Mouse (Mus musculus): Measurements from ENCODE around the gene Nck2.
A peak's percentile ranks its signal among the peaks of the same experiment; 100 is the strongest.

The Nck2 gene

DNA sequence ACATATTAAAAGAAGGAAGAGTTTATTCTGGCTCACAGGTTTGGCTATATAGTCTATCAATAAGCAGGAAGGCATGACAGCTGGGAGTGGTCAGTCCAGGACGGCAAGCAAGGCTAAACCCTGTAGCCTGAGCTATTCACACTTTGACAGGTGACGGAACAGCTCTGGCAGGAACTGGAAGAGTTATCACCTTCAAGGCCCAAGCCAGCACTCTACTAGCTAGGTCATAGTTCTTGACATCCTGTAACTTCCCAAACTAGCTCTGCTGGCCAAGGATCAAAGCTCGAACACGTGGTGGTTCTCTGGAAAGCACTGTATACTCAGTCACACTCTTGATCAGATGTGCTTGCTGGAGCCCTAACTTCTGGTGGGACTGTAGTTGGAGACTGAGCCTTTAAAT, 10.5 kb upstream of the Nck2 start:
- DNase-seq (ENCODE audit: extremely low spot score, low spot score): no peak

DNA sequence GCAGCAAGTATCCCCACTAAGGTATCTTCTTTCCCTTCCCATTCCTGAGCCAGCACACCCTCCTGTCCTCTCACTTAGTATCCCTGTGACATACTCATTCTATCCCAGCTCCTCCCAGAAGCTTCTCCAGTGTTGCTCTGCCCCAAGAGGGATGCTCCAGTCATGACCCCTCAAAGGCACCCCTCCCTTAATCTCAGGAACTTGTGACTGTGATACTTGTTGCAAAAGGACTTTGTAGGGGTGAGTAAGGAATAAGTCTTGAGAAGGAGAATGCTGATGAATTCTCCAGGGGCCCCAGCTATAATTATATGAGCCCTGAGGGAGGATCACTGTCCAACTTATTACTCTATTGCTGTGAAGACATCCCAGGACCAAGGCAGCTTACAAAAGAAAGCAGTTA, 7.8 kb upstream of the Nck2 start:
- no peak for DNase-seq (ENCODE audit: extremely low spot score, low spot score)

DNA sequence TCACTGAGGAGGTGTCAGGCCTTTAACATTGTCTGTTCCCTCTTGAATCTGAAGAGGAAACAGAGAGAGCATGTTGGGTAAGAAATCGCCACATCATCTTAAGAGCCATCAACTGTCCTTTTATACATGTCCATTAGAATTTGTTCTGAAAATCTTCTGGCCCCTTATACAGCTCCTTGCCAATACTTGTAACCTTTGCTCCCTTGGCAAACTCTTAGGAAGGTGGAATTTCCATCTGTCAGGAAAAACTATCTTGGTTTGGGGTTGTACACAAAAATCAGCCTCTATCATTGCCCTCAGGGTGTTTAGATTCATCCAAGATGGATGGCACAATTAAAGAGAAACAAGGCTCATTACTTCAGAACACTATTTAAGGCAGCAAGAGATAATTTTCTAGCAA, 5.1 kb upstream of the Nck2 start:
- no peak for DNase-seq (ENCODE audit: extremely low spot score, low spot score)

DNA sequence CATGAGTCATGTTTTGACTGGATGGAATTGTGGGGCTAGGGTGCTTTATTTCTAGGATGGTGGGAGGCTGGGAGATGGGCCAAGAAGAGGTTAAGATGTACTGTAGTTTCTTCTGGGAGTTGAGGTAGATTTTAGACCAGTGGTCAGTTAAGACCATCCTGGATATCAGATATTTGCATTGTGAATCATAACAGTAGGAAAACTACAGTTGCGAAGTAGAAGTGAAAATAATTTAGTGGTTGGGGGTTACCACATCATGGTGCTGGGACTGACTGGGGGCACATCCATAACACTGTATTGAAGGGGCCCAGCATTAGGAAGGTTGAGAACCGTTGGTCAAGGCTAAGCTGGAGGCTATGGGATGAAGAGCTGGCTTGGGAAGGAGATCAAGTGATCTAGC, 1.8 kb upstream of the Nck2 start:
- DNase-seq (ENCODE audit: extremely low spot score, low spot score): no peak

DNA sequence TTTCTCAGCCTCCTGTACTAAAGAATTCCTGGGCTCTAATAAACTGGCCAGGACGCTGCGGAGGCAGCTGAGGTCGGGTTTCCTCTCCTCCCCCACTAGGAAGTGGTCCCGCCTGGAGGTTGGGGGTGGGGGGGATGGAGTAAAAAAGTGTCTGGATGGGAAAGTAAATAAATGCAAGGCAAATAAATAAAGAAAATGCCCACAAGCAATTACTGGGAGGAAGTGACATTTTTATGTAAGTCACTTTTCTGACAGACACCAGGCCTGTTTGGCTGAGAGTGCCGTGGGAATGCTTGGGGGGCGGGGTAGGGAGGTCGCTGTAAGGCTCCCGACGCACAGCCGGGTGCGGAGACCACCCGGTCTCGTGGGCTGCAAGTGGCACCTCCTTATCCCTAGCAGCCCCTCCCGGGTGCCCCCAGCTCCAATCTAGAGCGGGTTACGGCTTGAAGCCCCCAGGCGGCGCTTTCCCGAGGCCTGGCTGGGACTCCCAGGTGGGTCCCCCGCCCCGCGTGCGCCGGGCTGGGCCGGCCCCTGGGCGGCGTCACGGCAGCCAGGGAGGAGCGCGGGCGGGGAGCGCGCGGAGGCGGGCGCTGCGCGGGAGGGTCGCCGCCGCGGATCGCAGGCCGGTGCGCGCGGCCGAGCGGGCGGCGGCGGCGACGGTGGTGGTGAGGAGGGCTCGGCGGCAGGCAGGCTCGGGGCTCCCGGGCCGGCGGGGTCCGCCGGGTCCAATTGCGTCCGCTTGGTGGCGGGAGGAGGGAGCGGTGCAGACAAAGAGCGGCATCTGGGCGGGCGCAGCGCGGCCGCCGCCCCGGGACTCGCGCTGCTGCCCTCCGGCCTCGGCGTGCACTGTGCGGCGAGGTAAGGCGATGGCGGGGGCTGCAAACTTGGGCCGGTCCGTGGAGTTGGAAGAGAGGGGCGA, 1.1 kb downstream of the Nck2 start:
- peak; percentile 89 for DNase-seq (ENCODE audit: extremely low spot score, low spot score)

DNA sequence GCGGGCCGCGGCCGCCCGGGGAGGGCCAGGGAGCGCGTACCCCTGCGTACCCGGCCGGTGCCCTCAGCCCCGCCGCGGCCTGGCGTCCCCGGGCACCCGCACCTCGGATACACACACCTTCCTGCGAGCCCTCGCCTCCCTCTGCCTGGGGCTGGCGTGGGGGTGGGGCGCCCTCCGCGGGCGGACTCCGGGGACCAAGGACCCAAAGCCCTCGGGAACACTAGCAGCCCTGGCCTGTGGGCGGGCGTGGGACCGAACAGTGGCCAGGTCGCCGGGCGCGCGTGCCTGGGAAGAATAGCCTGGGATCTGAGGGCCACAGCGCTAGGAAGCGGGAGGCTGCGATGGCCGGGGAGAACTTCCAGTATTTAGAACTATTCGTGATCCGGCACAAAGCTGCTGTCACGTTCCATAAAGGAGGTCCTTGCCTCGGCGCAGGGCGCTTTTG, 1.7 kb downstream of the Nck2 start:
- DNase-seq (ENCODE audit: extremely low spot score, low spot score): peak; percentile 80

DNA sequence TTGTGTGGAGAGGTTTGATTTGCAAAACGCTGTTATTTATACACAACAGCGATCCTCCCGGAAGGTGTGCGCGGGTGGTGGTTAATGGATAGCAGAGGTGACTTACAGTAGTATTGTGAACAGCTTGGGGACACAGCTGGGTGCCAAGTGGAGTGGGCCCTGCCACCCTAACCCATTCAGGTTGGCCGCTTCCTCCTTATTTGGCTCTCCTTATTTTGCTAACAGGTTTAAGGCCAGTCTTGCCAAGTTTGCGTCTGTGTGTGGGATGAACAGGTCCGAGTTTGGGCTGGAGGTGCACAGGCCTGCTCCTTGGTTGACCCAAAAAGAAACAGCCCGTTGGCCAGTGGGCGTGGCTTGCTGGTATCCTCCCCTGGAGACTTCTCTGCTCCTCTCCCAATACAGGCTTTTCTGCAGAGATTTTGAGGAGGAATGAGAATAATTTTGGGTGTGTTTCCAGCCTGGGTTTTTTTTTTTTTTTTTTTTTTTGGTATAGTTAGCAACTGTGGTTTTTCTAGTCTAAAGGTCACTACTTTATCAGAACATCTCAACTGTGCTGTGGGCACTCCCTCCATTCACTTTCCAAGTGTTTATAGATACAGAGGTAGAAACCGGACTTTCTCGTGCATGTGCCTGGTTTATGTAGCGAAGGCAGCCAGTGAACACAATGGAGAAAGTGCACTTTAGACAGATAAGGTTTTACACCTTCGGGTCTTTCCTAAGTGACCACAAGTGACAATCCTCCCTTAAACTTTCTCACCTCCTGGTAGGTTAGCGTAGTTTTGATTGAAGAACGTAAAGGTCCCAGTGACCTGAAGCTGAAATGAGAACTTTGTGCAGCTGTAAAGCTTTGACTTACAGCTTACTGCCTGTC, 2.6 kb downstream of the Nck2 start:
- DNase-seq (ENCODE audit: extremely low spot score, low spot score): peak; percentile 45

DNA sequence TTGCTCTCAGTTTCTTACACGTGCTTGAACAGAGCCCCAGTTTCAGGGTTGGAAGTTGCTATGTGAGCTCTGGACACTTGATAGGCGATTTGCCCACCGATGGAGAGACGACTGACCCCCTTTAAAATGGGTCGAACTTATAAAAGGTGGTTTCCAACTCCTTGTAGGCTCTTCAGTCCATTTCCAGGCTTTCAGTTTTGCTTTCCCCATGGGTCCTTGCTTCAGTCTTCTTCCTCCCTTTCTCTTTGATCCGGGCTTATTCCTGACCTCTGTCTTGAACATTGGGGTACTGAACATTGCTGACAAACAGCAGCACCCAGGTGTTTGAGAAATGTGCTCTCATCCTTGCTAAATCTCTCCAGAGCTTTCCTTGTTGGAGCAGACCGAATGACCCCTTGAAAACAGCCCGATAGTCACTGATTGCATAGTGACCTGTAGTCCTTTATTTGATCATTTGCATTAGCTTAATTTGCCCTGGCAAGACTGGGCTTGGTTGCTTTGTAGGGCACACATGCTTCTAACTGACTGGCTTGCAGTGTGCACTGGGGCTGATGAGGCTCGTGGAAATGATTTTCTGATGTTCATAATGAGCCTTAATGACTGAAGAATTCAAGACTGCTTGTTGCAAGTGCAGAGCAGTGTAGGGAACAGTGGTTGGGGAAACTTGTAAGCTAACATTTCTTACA, 3.4 kb downstream of the Nck2 start:
- DNase-seq (ENCODE audit: extremely low spot score, low spot score): no peak

DNA sequence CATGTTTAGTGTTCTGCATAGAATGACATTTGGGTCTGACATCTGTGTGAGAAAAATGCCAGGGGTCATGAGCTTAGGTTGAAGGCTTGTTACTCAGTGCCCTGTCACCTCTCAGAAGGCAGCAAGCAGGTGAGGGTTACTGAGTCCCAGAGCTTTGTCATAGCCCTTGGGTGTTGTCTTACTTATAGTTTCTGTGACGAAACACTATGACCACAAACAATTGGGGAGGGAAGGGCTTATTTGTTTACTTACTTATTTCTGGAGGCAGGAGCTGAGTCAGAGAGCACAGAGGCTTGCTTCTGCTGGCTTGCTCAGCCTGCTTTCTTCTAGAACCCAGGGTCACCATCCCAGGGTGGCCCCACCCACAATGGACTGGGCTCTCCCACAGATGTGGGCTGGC, 6.4 kb downstream of the Nck2 start:
- no peak for DNase-seq (ENCODE audit: extremely low spot score, low spot score)

DNA sequence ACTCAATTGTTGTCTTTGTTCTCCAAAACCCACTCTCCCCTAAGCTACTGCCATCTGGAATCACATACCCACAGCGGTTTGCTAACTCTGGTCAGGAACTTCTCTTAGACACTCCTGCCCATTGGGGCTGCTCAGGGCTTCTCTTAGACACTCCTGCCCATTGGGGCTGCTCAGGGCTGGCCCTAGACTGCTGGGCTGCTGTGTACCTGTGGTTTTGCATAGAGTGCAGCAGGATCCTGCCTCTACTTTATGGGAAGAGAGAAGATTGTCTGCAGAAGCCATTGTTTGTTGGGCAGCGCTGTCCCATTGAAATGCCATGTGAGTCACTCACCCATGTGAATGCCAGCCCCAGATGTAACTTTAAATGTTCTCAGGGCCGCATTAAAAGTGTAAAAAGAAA, 9.3 kb downstream of the Nck2 start:
- no peak for DNase-seq (ENCODE audit: extremely low spot score, low spot score)

DNA sequence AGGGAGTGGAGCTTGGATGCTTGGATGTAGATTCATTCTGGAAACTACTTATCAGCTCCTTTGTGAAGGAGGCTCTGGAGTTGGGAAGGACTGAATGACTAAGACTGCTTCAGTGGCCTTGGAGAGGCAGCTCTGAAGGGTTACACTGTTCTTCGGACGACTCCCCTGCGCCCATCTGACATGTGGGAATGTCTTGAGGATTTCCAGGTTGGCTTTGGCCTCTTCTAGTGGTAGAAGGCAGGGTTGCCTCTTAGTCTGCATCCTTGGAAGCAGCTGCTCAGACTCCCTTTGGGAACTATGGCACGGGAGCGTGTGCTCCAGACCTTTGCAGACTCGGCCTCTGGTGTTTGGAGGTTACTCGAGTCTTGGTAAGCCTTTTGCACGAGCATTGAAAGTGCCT, 10.4 kb downstream of the Nck2 start:
- no peak for DNase-seq (ENCODE audit: extremely low spot score, low spot score)

DNA sequence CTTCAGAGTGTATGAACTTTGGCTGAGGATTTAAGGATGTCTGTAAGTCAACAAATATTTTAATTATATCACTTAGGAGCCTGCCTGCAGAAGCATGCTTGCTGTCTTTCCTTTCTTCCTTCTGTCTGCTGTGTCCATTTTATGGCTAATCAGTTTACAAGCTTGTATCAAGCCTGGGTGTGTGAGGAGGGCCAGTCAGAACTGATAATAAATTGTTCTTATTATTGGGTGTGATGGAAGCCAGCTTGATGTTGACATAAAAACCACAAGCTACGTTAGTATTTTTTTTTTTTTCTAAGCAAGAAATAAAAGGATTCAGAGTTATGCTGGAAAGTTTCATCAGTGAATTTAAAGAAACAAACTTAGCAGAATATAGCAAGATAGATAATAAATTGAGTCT, 10.8 kb downstream of the Nck2 start:
- no peak for DNase-seq (ENCODE audit: extremely low spot score, low spot score)

DNA sequence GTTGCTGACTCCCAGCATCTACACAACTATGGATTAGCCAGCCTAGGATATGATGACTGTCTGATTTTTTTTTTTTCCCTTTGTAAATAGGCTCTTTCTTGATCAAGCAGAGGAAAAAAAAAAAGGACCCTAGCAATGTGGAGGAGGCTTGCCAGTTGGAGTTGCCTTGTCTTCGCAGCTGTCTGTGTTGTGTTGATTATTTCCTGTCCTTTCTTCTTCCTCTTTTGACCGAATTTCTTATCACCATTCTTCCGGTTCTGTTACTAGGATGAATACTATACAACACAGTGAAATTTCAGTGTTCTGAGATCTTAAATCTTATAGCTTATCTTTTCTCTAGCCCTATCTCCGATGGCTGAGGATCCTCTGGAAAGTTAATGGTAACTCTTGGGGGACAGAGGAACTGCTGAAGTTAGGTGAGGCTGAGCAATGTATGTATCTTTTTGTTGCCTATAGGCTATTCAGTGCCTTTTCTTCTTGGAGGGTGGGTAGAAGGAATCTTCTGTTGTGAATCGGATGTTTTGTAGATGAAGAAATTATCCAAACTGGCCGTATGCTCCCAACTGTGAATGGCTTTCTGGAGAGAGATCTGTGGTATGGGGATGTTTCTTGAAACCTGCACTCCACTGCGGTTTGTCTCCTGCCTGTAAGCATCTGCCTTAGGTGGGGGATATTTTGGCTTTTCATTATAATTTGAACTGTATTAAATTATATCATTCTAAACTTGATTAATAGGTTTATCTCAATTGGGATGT, 12.8 kb downstream of the Nck2 start:
- no peak for DNase-seq (ENCODE audit: extremely low spot score, low spot score)

DNA sequence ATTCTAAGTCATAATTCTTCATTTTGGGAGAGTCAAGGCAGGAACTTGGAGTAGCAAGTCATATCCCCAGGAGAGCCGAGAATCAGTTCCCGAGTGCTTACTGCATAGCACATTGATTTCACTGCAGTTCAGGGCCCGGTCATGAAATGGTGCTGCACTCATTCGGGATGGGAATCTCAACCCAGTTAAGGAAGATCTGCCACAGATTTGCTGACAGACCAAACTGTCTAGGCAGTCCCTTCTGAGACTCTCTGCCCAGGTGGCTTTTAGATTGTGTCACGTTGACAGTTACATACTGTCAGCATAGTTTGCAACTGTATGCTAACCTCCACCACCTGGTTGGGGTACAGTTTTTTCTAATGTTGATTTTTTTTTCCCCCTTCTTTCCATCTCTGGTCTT, 16.1 kb downstream of the Nck2 start:
- no peak for DNase-seq (ENCODE audit: extremely low spot score, low spot score)

DNA sequence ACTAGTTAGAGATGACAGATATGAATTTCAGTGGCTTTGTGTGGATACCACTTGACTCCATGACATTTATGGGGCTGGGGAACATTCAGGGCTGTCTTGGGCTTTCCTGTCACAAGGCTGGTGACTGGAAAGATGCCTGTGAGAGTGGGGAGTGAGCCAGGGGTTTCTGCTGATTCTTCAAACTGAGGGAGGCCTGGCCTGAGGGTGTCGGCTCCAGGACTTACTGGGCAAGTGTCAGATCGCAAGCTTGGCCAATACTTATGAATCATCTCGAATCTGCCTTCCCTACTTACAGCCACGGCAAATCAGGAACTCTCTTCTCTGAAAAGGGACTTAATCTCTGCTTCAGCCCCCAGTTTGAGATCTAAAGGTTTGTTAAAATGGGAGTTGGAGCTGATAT, 18.3 kb downstream of the Nck2 start:
- DNase-seq (ENCODE audit: extremely low spot score, low spot score): no peak

DNA sequence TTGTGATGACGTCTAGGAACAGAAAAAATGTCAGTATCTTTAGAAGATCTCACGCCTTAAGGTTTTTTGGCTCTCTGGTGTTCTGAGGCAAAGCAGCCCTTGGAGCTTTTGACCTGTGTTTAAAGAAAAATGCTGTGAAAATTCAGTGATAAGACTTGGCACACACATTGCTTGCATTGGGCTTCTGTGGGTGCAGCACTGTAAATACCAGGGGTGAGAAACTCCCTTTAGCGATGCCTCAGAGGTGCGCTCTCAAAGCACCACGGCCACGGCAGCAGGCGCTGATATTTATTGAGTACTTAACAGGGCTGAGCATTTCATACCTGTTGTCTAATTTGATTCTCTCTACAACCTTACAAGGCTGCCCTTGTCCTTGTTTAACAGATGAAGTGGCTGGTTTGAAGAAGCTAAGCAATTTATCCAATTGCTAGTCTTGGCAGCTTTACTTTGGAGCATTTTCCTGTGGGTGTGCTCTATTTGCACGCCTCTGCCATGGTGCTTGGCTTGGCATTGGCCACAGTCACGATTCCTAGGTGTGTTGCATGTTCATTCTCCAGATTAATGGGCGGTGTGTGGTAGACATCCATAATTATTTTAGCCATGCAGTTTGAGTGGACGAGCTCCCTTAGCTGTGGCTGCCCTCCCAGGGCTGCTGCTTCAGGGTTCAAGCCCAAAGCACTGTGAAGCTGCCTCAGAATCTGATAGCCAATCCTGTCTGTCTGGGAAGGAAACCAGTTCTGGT, 19.7 kb downstream of the Nck2 start:
- DNase-seq (ENCODE audit: extremely low spot score, low spot score): no peak

DNA sequence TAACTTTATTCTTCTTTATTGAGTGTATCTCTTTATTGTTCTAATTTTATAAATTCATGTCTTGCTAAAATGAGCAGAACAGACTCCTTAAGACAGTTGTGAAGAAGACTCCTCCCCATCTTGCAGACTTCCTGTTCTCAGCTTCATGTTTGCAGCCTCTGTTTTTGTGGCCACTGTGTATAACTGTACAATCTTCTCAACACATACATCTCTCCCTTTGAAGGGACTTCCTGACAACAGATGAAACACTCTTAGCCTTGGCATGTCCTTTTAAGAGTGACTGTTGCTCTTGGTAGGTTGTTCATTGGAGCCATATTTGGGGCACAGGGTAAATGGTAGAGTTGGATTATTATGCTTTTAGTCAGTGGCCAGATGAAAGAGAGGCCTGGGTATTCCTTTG, 20.6 kb downstream of the Nck2 start:
- no peak for DNase-seq (ENCODE audit: extremely low spot score, low spot score)

DNA sequence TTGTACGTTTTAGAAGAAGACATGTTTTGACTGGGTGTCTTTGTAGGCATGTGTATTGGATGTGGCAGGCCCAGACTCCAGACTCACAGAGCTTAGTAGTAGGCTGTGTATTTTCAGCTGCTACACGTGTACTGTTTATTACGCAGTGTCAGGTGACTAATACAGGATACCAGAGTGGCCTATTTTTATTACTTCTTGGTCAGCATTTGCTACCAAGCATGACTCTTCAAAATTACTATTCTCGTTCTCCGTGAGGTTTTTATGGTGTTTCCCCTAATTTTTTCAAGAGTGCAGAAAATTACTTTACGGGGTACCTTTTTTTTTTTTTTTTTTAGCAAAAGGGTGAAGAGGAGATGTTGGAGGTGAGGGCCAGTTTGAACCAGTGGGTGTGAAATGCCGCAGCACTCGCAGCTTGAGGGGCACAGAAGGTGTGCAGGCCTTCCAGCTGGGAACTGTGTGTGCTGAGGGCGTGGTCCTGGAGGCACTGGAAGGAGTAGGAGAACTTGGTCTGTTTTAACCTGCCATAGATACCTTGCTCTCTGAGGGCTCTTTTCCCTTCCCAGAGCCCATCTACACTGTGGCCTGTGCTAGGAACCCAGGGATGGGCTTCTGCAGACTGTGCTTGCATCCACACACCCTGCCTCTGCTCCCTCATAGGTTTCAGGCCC, 21.7 kb downstream of the Nck2 start:
- DNase-seq (ENCODE audit: extremely low spot score, low spot score): no peak

DNA sequence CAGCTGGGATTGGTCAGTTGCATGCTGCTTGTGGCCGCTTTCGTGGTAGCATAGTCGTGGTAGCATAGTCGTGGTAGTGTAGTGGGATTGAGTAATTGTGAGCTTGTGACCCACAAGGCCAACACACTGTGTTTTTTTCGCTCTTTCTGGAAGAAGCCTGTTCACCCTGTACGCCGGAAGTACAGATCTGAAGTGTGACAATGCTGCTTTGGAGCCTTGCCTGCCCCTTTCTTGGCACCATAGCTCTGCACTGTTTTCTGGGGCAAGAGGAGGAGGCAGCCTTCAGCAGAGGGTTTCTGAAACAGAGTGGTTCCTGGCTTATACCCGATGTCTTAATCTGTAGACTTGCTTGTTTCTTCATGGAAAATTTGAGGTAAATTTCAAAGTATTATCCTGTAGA, 23.3 kb downstream of the Nck2 start:
- no peak for DNase-seq (ENCODE audit: extremely low spot score, low spot score)

DNA sequence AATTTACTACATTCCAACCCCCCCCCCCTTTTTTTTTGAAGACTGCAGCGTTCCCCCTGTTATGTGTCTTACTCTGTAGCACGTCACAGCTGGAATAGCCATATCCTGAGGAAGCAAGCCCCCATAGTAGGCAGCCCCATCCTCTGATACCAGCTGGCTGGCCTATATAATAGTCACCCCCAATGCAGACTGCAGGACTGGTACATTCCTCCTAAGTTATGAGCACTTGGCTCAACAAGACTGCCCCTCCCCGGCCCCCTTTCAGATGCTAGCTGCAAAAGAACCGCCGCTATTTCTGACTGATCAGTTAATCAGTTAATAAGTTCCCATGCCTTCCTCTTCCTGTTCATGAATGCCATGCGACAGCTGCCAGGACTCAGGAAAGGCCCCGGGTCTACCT, 23.8 kb downstream of the Nck2 start:
- no peak for DNase-seq (ENCODE audit: extremely low spot score, low spot score)
